Mouse (Mus musculus): ENCODE measurements around the gene Fgfr2. TPM values are rescaled to one million over a fixed set of nuclear protein-coding genes. Genes with fewer than 3 reads are reported as not detected.

The Fgfr2 gene
- polyA plus RNA-seq, 1 experiment from 2014 or later: 86.9 TPM

DNA sequence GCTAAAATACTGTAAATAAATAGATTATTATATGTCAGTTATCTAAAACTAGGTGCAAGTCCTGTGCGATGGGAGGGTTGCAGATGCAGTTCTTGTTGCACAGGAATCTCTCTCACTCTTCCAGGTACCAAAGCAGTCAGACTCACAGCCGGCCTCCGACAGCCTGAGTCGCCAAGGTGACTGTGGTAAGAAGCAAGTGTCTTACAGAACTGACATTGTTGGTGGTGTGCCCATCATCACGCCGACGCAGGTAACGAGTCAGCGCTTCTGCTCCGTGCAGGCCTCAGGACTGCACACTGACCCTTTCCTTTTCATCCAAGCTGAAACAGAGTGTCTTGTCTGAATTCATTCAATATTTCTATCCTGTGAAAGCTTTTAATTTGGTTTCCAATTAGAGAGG, 2225.9 kb downstream of the Fgfr2 start:
- DNase-seq (ENCODE audit: low spot score) (no peak), ATAC-seq (ENCODE audit: insufficient read depth, low FRiP score, low TSS enrichment) (no peak)
- no peak overlapping the region for H3K4me2 ChIP-seq (ENCODE audit: low read depth)
- no peaks in the 10 kb centered on the region for H3K9me3 ChIP-seq (ENCODE audit: control insufficient read depth, low read length)
- 94% methylated on average over 10 of the region's 10 CpGs for WGBS
- no peaks in the 10 kb centered on the region for H3K4me1 ChIP-seq (ENCODE audit: control insufficient read depth, insufficient read depth, low read length)
- no peak overlapping the region for H3K27ac ChIP-seq (ENCODE audit: low read depth, low read length)
- no peak overlapping the region for H3K4me3 ChIP-seq (ENCODE audit: low read depth, low read length)
- no peak overlapping the region for H3K9ac ChIP-seq (ENCODE audit: low read length)
- no peaks in the 10 kb centered on the region for H3K36me3 ChIP-seq (ENCODE audit: control insufficient read depth, insufficient read depth, low read length)
- H3K27me3 ChIP-seq (ENCODE audit: control insufficient read depth, insufficient read depth, low read length): no peaks in the 10 kb centered on the region

DNA sequence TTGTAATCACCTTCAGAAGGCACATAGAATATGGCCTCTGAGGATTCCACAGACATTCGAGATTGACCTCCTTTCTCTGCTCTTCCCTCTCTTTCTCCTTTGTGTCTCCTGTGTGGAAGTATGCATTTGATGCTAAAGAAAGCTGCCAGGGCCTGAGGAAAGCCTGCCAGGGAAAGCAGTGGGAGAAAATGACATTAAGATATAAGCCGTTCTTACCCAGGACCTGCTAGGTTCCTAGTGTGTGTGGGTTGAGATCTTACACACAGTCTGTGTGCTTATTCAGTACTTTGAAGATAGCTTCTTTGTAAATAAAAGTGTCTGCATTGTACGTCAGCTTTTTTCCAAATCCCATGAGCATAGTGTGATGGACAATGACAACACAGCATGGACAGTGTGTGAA, 2227.1 kb downstream of the Fgfr2 start:
- H3K27me3 ChIP-seq (ENCODE audit: control insufficient read depth, insufficient read depth, low read length): no peaks in the 10 kb centered on the region
- WGBS: 82% methylated on average over 3 of the region's 3 CpGs
- no peak overlapping the region for H3K9ac ChIP-seq (ENCODE audit: low read length)
- no peaks in the 10 kb centered on the region for H3K36me3 ChIP-seq (ENCODE audit: control insufficient read depth, insufficient read depth, low read length)
- H3K9me3 ChIP-seq (ENCODE audit: control insufficient read depth, low read length): no peaks in the 10 kb centered on the region
- H3K4me1 ChIP-seq (ENCODE audit: control insufficient read depth, insufficient read depth, low read length): no peaks in the 10 kb centered on the region
- H3K4me3 ChIP-seq (ENCODE audit: low read depth, low read length): no peak overlapping the region
- ATAC-seq (ENCODE audit: insufficient read depth, low FRiP score, low TSS enrichment): no peak
- no peak for DNase-seq (ENCODE audit: low spot score)
- no peak overlapping the region for H3K4me2 ChIP-seq (ENCODE audit: low read depth)
- H3K27ac ChIP-seq (ENCODE audit: low read depth, low read length): no peak overlapping the region

DNA sequence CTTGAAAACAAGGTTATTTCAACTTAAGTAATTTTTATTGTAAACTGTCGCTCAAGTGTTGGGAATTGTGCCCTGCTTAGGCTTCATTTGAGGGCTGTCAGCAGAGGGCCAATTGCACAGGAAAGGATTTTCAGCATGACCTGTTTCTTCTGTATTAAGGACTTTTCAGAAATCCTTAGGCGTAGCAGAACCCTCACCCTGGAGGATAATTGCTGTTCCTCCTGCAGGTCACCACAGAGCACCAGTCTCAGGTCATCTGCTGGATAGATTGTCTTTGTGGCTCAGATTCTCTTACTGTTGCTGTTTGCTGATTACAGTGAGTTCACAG, 2227.6 kb downstream of the Fgfr2 start:
- WGBS: 75% methylated on average over 2 of the region's 2 CpGs
- Histone ChIP-seq H3K27ac (ENCODE audit: low read depth, low read length) (no peak overlapping the region), H3K4me1 (ENCODE audit: control insufficient read depth, insufficient read depth, low read length) (no peaks in the 10 kb centered on the region), H3K36me3 (ENCODE audit: control insufficient read depth, insufficient read depth, low read length) (no peaks in the 10 kb centered on the region), H3K9me3 (ENCODE audit: control insufficient read depth, low read length) (no peaks in the 10 kb centered on the region), H3K4me2 (ENCODE audit: low read depth) (no peak overlapping the region), H3K4me3 (ENCODE audit: low read depth, low read length) (no peak overlapping the region), H3K9ac (ENCODE audit: low read length) (no peak overlapping the region), H3K27me3 (ENCODE audit: control insufficient read depth, insufficient read depth, low read length) (no peaks in the 10 kb centered on the region)
- ATAC-seq (ENCODE audit: insufficient read depth, low FRiP score, low TSS enrichment) (no peak), DNase-seq (ENCODE audit: low spot score) (no peak)

DNA sequence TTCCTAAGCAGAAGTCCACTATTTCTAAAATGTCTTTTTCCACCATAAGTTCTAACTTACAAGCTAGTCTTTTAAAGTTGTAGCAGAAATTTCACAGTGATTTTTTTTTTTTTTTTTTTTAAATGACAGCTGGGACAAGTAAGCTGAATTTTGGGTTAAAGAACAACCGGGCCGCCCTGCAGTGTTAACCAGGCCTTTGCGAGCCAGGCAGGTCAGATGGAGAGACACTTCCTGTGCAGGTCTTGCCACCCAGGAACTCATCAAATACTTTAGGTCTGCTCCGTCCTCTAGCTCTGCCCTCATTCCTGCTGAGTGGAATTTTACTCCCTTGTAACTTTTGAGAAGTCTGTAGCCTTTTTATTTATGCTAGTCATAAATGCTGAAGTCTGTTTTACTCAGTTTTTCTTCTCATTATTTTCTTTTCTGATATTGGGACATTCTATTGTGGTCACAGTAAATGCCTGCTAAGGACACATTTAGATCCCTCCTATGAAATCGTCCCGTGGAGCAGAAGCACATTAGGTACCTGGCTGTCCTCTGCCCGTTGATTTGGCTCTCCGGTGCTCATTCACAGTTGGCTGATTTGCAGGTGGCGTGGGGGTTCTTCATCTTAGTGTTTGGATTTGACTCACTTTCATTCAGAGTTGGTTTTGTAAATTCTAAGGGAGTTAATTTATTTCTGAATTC, 2228.1 kb downstream of the Fgfr2 start:
- no peak for DNase-seq (ENCODE audit: low spot score)
- Histone ChIP-seq H3K4me3 (ENCODE audit: low read depth, low read length) (no peak overlapping the region), H3K4me2 (ENCODE audit: low read depth) (no peak overlapping the region), H3K27ac (ENCODE audit: low read depth, low read length) (no peak overlapping the region), H3K9ac (ENCODE audit: low read length) (no peak overlapping the region), H3K4me1 (ENCODE audit: control insufficient read depth, insufficient read depth, low read length) (no peaks in the 10 kb centered on the region), H3K27me3 (ENCODE audit: control insufficient read depth, insufficient read depth, low read length) (no peaks in the 10 kb centered on the region), H3K9me3 (ENCODE audit: control insufficient read depth, low read length) (no peaks in the 10 kb centered on the region), H3K36me3 (ENCODE audit: control insufficient read depth, insufficient read depth, low read length) (no peaks in the 10 kb centered on the region)
- no peak for ATAC-seq (ENCODE audit: insufficient read depth, low FRiP score, low TSS enrichment)
- WGBS: 87% methylated on average over 9 of the region's 9 CpGs

DNA sequence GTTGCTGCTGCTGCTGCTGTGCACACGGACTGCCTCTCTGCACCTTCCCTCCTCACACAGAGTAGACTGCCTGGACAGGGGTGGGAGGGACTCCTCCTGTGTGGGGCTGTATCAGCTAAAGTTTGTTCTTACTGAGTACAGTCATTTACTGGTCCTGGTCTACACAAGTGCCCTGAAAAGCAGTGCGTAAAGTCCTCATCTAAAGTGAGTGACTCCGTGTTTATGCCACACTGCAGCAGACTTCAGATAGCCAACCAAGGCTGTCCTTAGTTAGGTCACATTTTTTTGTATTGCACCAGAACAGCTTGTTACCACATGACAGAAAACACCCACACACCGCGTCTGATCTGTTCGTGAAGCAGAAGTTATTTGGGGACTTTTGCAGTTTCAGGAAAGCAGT, 2230.2 kb downstream of the Fgfr2 start:
- 83% methylated on average over 6 of the region's 6 CpGs for WGBS

DNA sequence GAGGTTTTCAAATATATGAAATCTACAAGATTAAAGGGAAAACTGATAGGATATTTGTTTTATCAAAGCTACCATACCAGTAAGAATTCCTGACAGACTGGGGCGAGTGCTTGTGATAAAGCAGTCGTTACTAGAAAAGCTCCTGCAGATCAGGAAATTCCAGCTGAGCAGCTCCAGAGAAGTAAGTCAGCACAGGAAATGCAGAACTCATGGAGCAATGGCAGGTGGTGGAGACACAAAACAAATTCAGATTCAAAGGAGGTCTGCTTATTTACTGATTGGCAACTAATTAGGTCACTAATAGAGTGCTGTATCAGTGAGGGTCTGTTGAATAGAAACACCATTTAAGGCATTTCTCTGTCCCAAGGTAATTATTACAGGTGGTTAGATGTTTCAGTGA, 2232.3 kb downstream of the Fgfr2 start:
- WGBS: 31% methylated on average over 2 of the region's 2 CpGs
- Histone ChIP-seq H3K4me1 (ENCODE audit: control insufficient read depth, insufficient read depth, low read length) (no peaks in the 10 kb centered on the region), H3K4me3 (ENCODE audit: low read depth, low read length) (no peak overlapping the region), H3K36me3 (ENCODE audit: control insufficient read depth, insufficient read depth, low read length) (no peaks in the 10 kb centered on the region; the same call in 1 of the 2 replicates), H3K9me3 (ENCODE audit: control insufficient read depth, low read length) (no peaks in the 10 kb centered on the region), H3K9ac (ENCODE audit: low read length) (no peak overlapping the region), H3K27me3 (ENCODE audit: control insufficient read depth, insufficient read depth, low read length) (no peaks in the 10 kb centered on the region), H3K4me2 (ENCODE audit: low read depth) (no peak overlapping the region), H3K27ac (ENCODE audit: low read depth, low read length) (no peak overlapping the region)
- no peak for DNase-seq (ENCODE audit: low spot score)
- ATAC-seq (ENCODE audit: insufficient read depth, low FRiP score, low TSS enrichment): no peak

More for the DNA sequence above, 2230.2 kb downstream of the Fgfr2 start:
- no peaks in the 10 kb centered on the region for H3K4me1 ChIP-seq (ENCODE audit: control insufficient read depth, insufficient read depth, low read length)
- no peaks in the 10 kb centered on the region for H3K36me3 ChIP-seq (ENCODE audit: control insufficient read depth, insufficient read depth, low read length)
- no peak overlapping the region for H3K9ac ChIP-seq (ENCODE audit: low read length)
- DNase-seq (ENCODE audit: low spot score) (no peak), ATAC-seq (ENCODE audit: insufficient read depth, low FRiP score, low TSS enrichment) (no peak)
- H3K9me3 ChIP-seq (ENCODE audit: control insufficient read depth, low read length): no peaks in the 10 kb centered on the region
- H3K4me2 ChIP-seq (ENCODE audit: low read depth): no peak overlapping the region
- no peak overlapping the region for H3K27ac ChIP-seq (ENCODE audit: low read depth, low read length)
- no peak overlapping the region for H3K4me3 ChIP-seq (ENCODE audit: low read depth, low read length)
- H3K27me3 ChIP-seq (ENCODE audit: control insufficient read depth, insufficient read depth, low read length): no peaks in the 10 kb centered on the region

DNA sequence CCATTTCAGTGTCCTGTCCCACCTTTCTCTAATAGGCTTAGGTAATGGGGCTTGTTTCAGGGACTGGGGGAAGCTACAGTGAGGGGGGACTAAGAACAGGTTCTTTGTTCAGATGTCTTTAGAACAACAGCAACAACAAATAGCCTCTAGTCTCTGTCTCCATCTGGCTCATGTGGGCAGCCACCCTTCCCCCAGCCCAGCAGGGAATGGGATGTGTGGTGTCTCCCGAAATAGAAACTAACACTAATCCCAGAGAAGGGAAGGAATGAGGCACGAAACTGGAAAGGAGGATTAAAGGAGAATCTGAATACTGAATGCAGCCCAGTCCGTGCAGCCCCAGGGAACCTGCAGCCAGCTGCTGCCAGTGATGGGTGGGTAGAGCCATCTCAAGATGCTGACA, 2235.2 kb downstream of the Fgfr2 start:
- Histone ChIP-seq H3K9ac (ENCODE audit: low read length) (no peak overlapping the region), H3K9me3 (ENCODE audit: control insufficient read depth, low read length) (no peaks in the 10 kb centered on the region), H3K27me3 (ENCODE audit: control insufficient read depth, insufficient read depth, low read length) (no peaks in the 10 kb centered on the region), H3K4me3 (ENCODE audit: low read depth, low read length) (no peak overlapping the region), H3K27ac (ENCODE audit: low read depth, low read length) (no peak overlapping the region), H3K36me3 (ENCODE audit: control insufficient read depth, insufficient read depth, low read length) (no peaks in the 10 kb centered on the region; the same call in 1 of the 2 replicates), H3K4me2 (ENCODE audit: low read depth) (no peak overlapping the region), H3K4me1 (ENCODE audit: control insufficient read depth, insufficient read depth, low read length) (no peaks in the 10 kb centered on the region)
- no peak for ATAC-seq (ENCODE audit: insufficient read depth, low FRiP score, low TSS enrichment)
- WGBS: 43% methylated on average over 3 of the region's 3 CpGs
- DNase-seq (ENCODE audit: low spot score): peak; percentile 13

DNA sequence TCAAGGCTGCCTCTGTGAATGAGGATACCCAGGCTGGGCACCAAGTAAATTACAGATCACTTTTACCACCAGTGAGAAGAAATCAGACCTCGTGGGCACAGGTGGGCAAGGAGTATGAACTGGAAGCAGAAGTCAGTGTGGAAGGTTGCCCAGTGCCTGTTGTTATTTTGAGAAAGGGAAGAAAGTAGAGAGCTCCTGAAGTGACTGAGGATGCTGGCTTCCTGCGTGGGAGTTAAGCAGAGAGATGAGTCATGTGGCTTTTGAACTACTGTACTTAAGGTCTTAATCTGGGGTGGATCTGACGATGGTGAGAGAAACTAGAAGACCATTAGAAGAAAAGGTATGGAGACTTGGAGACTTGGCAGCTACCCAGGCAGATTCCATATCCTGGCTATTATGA, 2236.9 kb downstream of the Fgfr2 start:
- Histone ChIP-seq H3K27ac (ENCODE audit: low read depth, low read length) (no peak overlapping the region), H3K9ac (ENCODE audit: low read length) (no peak overlapping the region), H3K36me3 (ENCODE audit: control insufficient read depth, insufficient read depth, low read length) (no peaks in the 10 kb centered on the region; the same call in 1 of the 2 replicates), H3K27me3 (ENCODE audit: control insufficient read depth, insufficient read depth, low read length) (no peaks in the 10 kb centered on the region), H3K4me2 (ENCODE audit: low read depth) (no peak overlapping the region), H3K4me1 (ENCODE audit: control insufficient read depth, insufficient read depth, low read length) (no peaks in the 10 kb centered on the region), H3K4me3 (ENCODE audit: low read depth, low read length) (no peak overlapping the region), H3K9me3 (ENCODE audit: control insufficient read depth, low read length) (no peaks in the 10 kb centered on the region)
- 87% methylated on average over 3 of the region's 3 CpGs for WGBS
- DNase-seq (ENCODE audit: low spot score) (no peak), ATAC-seq (ENCODE audit: insufficient read depth, low FRiP score, low TSS enrichment) (no peak)

DNA sequence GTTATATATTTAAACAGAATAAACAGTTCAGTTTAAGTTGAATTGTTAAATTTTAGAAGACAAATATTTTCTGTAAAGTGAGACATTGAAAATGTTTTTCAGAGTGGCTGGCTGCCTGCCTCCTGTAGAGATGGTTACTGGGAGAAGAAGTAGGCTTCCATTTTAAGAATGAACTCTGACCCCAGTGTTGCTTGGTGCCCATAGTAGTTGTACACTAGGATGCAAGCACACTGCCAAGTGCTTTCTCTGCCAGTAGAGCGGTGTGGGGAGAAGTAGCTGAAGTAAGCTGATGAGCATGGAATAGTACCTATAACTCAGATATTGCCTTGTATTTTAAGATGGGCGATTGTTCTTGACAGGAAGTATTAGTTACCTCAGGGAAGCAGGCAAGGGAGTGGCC, 2239.0 kb downstream of the Fgfr2 start:
- Histone ChIP-seq H3K9ac (ENCODE audit: low read length) (no peak overlapping the region), H3K27me3 (ENCODE audit: control insufficient read depth, insufficient read depth, low read length) (no peaks in the 10 kb centered on the region), H3K9me3 (ENCODE audit: control insufficient read depth, low read length) (no peaks in the 10 kb centered on the region), H3K4me2 (ENCODE audit: low read depth) (no peak overlapping the region), H3K4me3 (ENCODE audit: low read depth, low read length) (no peak overlapping the region), H3K36me3 (ENCODE audit: control insufficient read depth, insufficient read depth, low read length) (no peaks in the 10 kb centered on the region; the same call in 1 of the 2 replicates), H3K27ac (ENCODE audit: low read depth, low read length) (no peak overlapping the region), H3K4me1 (ENCODE audit: control insufficient read depth, insufficient read depth, low read length) (no peaks in the 10 kb centered on the region)
- WGBS: 90% methylated on average over 2 of the region's 2 CpGs
- DNase-seq (ENCODE audit: low spot score) (no peak), ATAC-seq (ENCODE audit: insufficient read depth, low FRiP score, low TSS enrichment) (no peak)
